13 mouse cellular contexts compared by ENCODE assay signal in the genomic region with DNA sequence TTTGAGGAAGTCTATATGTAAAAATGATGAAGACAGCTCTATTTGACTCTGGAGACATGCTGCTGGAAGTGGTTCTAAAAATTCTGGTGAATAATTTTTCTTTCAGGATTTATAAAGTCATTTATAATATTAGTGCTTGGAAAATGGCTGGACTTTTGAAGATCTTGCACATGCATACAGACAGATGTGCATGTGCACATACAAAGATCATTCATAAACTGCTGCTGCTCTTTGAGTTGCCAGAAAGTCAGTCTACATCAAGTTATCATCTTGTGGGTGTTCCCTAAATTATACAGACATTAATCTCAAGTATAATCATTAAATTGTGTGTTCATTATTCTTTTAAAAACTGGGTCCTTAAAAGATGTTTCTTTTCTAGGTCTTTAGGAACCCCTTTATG.
"Had no signal": no experiment of that assay in that cellular context is flagged by ENCODE, and none has a peak within 500 bp of the region (broad histone marks: within the 10 kb centered on the region; RNA-seq: fewer than 3 reads in every experiment).

No protein-coding gene starts in this region.

- DNase-seq: kidney, adult 9 months; liver; liver, embryonic 13.5 days; liver, postnatal 0 days; lung, postnatal 14 days; thymus, postnatal 4 days had no signal

- H3K27ac ChIP-seq: layer of hippocampus, adult 2 months; limb, embryonic 12.5 days; liver, embryonic 13.5 days; lung, embryonic 15.5 days; macrophage; stomach, postnatal 0 days had no signal

- H3K4me1 ChIP-seq: liver, embryonic 13.5 days; megakaryocyte, embryonic 14.5 days had no signal

- H3K4me2 ChIP-seq: liver, embryonic 13.5 days had no signal

- ATAC-seq: intestine, postnatal 0 days; liver, postnatal 0 days had no signal

- H3K27me3 ChIP-seq: limb, embryonic 12.5 days; liver, embryonic 13.5 days; lung, embryonic 15.5 days; megakaryocyte, embryonic 14.5 days had no signal

- H3K9ac ChIP-seq: limb, embryonic 12.5 days; liver, embryonic 13.5 days; liver, postnatal 0 days; lung, embryonic 15.5 days had no signal

- H3K36me3 ChIP-seq: limb, embryonic 12.5 days; liver, embryonic 13.5 days; lung, embryonic 15.5 days had no signal

- H3K4me3 ChIP-seq: layer of hippocampus, adult 2 months; limb, embryonic 12.5 days; liver, embryonic 13.5 days; lung, embryonic 15.5 days; megakaryocyte, embryonic 14.5 days had no signal

- H3K9me3 ChIP-seq: limb, embryonic 12.5 days; liver, embryonic 13.5 days; lung, embryonic 15.5 days; megakaryocyte, embryonic 14.5 days had no signal
